Mouse (Mus musculus): ENCODE results near the gene Hilpda. TPM values are rescaled to one million over a fixed set of nuclear protein-coding genes. Genes with fewer than 3 reads are reported as not detected.

Hilpda gene
- polyA plus RNA-seq, 1 experiment from 2014 or later, result 46.2 TPM

- ATAC-seq (ENCODE audit: borderline replicate concordance, extremely low read depth, low FRiP score, low TSS enrichment), result no peak
- H3K27ac ChIP-seq, result no peak overlapping the region
- no peak overlapping the region for H3K4me2 ChIP-seq
- WGBS, result 19% methylated on average over 8 of the region's 8 CpGs
- no peak overlapping the region for H3K4me3 ChIP-seq
- H3K36me3 ChIP-seq, result peaks cover 5% of the 10 kb centered on the region
- no peaks in the 10 kb centered on the region for H3K9me3 ChIP-seq
- peaks cover 9% of the 10 kb centered on the region; the same call in 1 of the 2 replicates for H3K4me1 ChIP-seq
- H3K27me3 ChIP-seq, result no peaks in the 10 kb centered on the region
- H3K9ac ChIP-seq, result no peak overlapping the region
Observed at GRCm38 (mm10) chr6:29278513-29279267, 6.4 kb downstream of the Hilpda start.

DNA sequence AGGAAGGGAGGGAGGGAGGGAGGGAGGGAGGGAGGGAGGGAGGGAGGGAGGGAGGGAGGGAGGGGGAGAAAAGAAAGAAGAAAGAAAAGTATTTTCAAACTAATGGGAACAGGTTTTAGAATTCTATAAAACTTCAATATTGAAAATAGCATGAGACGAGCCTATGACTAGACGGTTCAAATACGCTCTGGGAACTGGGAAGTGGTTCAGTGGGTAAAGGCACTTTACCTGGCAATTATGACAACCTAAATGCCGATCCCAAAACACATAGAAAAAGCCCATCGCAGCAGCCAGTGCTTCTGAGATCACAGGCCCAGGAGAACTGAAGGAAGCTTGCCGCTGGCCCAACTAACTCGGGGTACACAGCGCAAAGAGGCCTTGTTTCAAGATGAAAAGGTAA lies 7.0 kb downstream of the Hilpda start, which contains the start of gene Fam71f2:
Fam71f2 (plus strand) TSS at position 301 of the 400 bp plus-strand sequence.
- peaks cover 5% of the 10 kb centered on the region for H3K36me3 ChIP-seq
- no peak within 1 kb of the TSS for H3K9ac ChIP-seq
- no peaks in the 10 kb centered on the region for H3K27me3 ChIP-seq
- no peak; the same call in 1 of the 2 replicates for ATAC-seq (ENCODE audit: borderline replicate concordance, extremely low read depth, low FRiP score, low TSS enrichment)
- WGBS, result 77% methylated on average over 8 of the region's 8 CpGs
- H3K9me3 ChIP-seq, result no peaks in the 10 kb centered on the region
- H3K4me1 ChIP-seq, result peaks cover 3% of the 10 kb centered on the region; the same call in 1 of the 2 replicates
- H3K4me2 ChIP-seq, result no peak within 1 kb of the TSS
- H3K4me3 ChIP-seq, result no peak within 1 kb of the TSS
- H3K27ac ChIP-seq, result no peak within 1 kb of the TSS

DNA sequence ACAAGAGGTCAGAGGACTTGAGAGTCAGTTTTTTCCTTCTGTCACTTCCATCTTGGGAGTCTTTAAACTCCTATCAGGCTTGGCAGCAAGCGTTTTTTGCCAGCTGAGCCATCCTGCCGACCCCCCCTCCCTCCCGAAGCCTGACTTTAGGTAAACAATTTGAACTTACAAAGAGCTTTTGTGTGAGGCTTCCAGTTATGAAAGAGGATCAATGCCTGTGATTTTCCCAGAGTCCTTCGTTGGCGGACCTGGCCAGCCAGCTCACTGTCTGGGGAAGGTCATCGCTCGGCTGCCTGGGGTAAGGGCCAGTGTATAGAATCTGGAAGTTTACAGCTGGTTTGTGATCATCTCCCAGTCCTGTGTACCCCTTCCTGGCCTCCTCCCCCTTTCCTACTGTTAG lies 8.4 kb downstream of the Hilpda start:
- no peaks in the 10 kb centered on the region for H3K27me3 ChIP-seq
- H3K36me3 ChIP-seq, result no peaks in the 10 kb centered on the region
- ATAC-seq (ENCODE audit: borderline replicate concordance, extremely low read depth, low FRiP score, low TSS enrichment), result no peak
- 31% methylated on average over 7 of the region's 7 CpGs for WGBS
- H3K27ac ChIP-seq, result no peak overlapping the region
- no peak overlapping the region for H3K9ac ChIP-seq
- no peak overlapping the region for H3K4me3 ChIP-seq
- H3K4me1 ChIP-seq, result no peaks in the 10 kb centered on the region
- H3K4me2 ChIP-seq, result no peak overlapping the region
- H3K9me3 ChIP-seq, result no peaks in the 10 kb centered on the region

GRCm38 (mm10) chr6:29286870-29287269 lies 14.6 kb downstream of the Hilpda start:
- H3K9me3 ChIP-seq, result no peaks in the 10 kb centered on the region

GRCm38 (mm10) chr6:29287481-29287880 lies 15.2 kb downstream of the Hilpda start:
- Histone ChIP-seq H3K27me3 (no peaks in the 10 kb centered on the region), H3K27ac (no peak overlapping the region), H3K4me1 (no peaks in the 10 kb centered on the region), H3K4me3 (no peak overlapping the region), H3K9me3 (no peaks in the 10 kb centered on the region), H3K4me2 (no peak overlapping the region), H3K36me3 (no peaks in the 10 kb centered on the region), H3K9ac (no peak overlapping the region)
- ATAC-seq (ENCODE audit: borderline replicate concordance, extremely low read depth, low FRiP score, low TSS enrichment), result no peak
- 55% methylated on average over 6 of the region's 6 CpGs for WGBS

More at GRCm38 (mm10) chr6:29286870-29287269, 14.6 kb downstream of the Hilpda start:
- Histone ChIP-seq H3K4me3 (no peak overlapping the region), H3K36me3 (no peaks in the 10 kb centered on the region), H3K27ac (no peak overlapping the region), H3K4me1 (no peaks in the 10 kb centered on the region), H3K4me2 (no peak overlapping the region), H3K27me3 (no peaks in the 10 kb centered on the region), H3K9ac (no peak overlapping the region)
- WGBS, result 71% methylated on average over 7 of the region's 7 CpGs
- ATAC-seq (ENCODE audit: borderline replicate concordance, extremely low read depth, low FRiP score, low TSS enrichment), result no peak

DNA sequence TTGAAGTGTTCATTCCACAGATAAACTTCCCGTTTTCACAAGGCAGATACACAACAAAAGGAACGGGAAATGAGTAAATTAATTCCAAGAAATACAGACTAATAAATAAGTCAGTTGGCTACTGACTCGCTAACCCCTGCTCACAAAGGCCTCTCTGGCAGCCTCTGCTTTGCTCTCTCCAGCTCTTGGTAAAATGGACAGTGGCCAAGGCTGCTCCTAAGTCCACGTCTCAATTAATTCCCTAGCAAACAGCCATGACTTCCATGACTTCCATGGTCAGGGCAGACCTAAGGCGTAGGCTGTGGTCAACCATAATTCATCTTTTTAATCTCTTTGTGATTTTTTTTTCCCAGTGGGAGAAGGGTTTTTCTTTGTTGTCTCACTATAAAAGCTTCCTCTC lies 15.7 kb downstream of the Hilpda start:
- Histone ChIP-seq H3K9ac (no peak overlapping the region), H3K27me3 (no peaks in the 10 kb centered on the region), H3K9me3 (no peaks in the 10 kb centered on the region), H3K36me3 (no peaks in the 10 kb centered on the region), H3K4me2 (no peak overlapping the region), H3K4me3 (no peak overlapping the region), H3K27ac (no peak overlapping the region), H3K4me1 (no peaks in the 10 kb centered on the region)
- WGBS, result 64% methylated on average over 5 of the region's 5 CpGs
- ATAC-seq (ENCODE audit: borderline replicate concordance, extremely low read depth, low FRiP score, low TSS enrichment), result no peak

- H3K27me3 ChIP-seq, result no peaks in the 10 kb centered on the region
- H3K9me3 ChIP-seq, result no peaks in the 10 kb centered on the region
- H3K4me1 ChIP-seq, result no peaks in the 10 kb centered on the region
- 58% methylated on average over 6 of the region's 6 CpGs for WGBS
- no peak for ATAC-seq (ENCODE audit: borderline replicate concordance, extremely low read depth, low FRiP score, low TSS enrichment)
- H3K27ac ChIP-seq, result no peak overlapping the region
- no peak overlapping the region for H3K9ac ChIP-seq
- no peaks in the 10 kb centered on the region for H3K36me3 ChIP-seq
- H3K4me2 ChIP-seq, result no peak overlapping the region
- H3K4me3 ChIP-seq, result no peak overlapping the region
Observed at GRCm38 (mm10) chr6:29288651-29289050, 16.4 kb downstream of the Hilpda start.

DNA sequence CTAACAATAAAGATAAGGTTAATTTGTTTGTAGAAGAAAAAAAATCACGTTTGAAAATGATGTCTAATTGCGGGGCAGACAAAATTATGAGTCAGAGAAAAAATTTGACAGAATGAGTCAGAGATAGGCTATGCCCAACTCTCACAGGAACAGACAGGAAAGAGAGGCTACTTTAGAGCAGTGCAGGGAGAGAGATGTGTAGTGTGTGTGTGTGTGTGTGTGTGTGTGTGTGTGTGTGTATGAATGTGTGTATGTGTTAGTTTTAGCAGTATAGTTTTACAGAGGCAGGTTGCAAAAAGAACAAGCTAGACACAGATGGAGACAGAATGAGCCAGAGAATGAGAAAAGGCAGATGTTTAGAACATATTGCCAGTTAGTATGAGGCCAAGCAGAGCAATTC lies 26.8 kb downstream of the Hilpda start:
- no peaks in the 10 kb centered on the region for H3K27me3 ChIP-seq
- no peaks in the 10 kb centered on the region for H3K9me3 ChIP-seq
- no peak overlapping the region for H3K27ac ChIP-seq
- H3K4me1 ChIP-seq, result no peaks in the 10 kb centered on the region
- H3K36me3 ChIP-seq, result no peaks in the 10 kb centered on the region
- no peak overlapping the region for H3K4me3 ChIP-seq
- no peak overlapping the region for H3K4me2 ChIP-seq
- no peak overlapping the region for H3K9ac ChIP-seq
- ATAC-seq (ENCODE audit: borderline replicate concordance, extremely low read depth, low FRiP score, low TSS enrichment), result no peak
- WGBS, result 52% methylated on average over 2 of the region's 2 CpGs

DNA sequence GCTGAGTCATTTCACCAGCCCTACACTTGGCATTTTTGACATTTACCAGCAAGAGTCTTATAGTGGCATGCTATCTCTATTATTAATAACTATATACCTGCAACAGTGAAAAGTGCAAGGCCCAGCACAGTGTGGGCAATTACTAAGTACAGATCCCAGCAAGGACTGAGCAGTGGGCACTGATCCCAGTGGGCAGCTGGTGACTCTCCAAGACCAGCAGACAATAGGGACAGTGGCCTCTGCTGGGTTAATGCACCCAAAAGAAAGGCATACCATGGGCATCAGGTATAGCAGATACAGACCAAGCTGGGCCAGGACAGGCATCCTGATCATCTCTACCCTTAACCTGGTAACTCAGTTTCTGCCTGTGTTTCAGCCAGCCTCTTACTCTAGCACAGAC lies 31.0 kb downstream of the Hilpda start:
- no peak overlapping the region for H3K9ac ChIP-seq
- no peak overlapping the region for H3K4me2 ChIP-seq
- H3K36me3 ChIP-seq, result no peaks in the 10 kb centered on the region
- no peak for ATAC-seq (ENCODE audit: borderline replicate concordance, extremely low read depth, low FRiP score, low TSS enrichment)
- no peaks in the 10 kb centered on the region for H3K27me3 ChIP-seq
- H3K4me3 ChIP-seq, result no peak overlapping the region
- no peaks in the 10 kb centered on the region for H3K9me3 ChIP-seq
- no peak overlapping the region for H3K27ac ChIP-seq
- H3K4me1 ChIP-seq, result no peaks in the 10 kb centered on the region

- no peak overlapping the region for H3K4me3 ChIP-seq
- WGBS, result 35% methylated on average over 5 of the region's 5 CpGs
- H3K27ac ChIP-seq, result no peak overlapping the region
- no peak overlapping the region for H3K4me2 ChIP-seq
- H3K9me3 ChIP-seq, result no peaks in the 10 kb centered on the region
- no peaks in the 10 kb centered on the region for H3K27me3 ChIP-seq
- H3K9ac ChIP-seq, result no peak overlapping the region
- no peak for ATAC-seq (ENCODE audit: borderline replicate concordance, extremely low read depth, low FRiP score, low TSS enrichment)
- H3K36me3 ChIP-seq, result no peaks in the 10 kb centered on the region
- no peaks in the 10 kb centered on the region for H3K4me1 ChIP-seq
Observed at GRCm38 (mm10) chr6:29303726-29304125, 31.4 kb downstream of the Hilpda start.

DNA sequence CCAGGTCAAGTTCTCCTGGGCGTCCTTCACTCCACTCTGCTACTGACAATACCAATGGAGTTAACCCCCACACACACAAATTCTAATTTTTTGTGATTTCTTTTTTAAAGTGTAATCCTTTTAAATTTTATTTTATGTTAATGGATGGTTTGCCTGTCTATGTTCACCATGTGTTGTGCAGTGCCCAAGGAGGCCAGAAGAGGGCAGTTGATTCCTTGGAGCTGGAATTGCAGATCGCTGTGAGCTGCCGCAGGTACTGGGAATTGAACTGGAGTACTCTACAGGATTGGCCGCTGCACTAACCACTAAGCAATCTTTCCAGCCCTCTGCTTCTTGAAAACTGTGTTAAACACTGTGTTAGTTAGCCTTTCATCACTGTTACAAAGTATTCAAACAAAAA lies 33.2 kb downstream of the Hilpda start:
- no peaks in the 10 kb centered on the region for H3K4me1 ChIP-seq
- H3K27me3 ChIP-seq, result no peaks in the 10 kb centered on the region
- no peak for ATAC-seq (ENCODE audit: borderline replicate concordance, extremely low read depth, low FRiP score, low TSS enrichment)
- no peak overlapping the region for H3K4me2 ChIP-seq
- H3K36me3 ChIP-seq, result no peaks in the 10 kb centered on the region
- no peak overlapping the region for H3K27ac ChIP-seq
- H3K9me3 ChIP-seq, result no peaks in the 10 kb centered on the region
- H3K4me3 ChIP-seq, result no peak overlapping the region
- no peak overlapping the region for H3K9ac ChIP-seq
- WGBS, result 86% methylated on average over 4 of the region's 4 CpGs

- Histone ChIP-seq H3K36me3 (no peaks in the 10 kb centered on the region), H3K9ac (no peak overlapping the region), H3K4me2 (no peak overlapping the region), H3K9me3 (no peaks in the 10 kb centered on the region), H3K4me3 (no peak overlapping the region), H3K27me3 (no peaks in the 10 kb centered on the region), H3K4me1 (no peaks in the 10 kb centered on the region), H3K27ac (no peak overlapping the region)
- no peak for ATAC-seq (ENCODE audit: borderline replicate concordance, extremely low read depth, low FRiP score, low TSS enrichment)
- WGBS, result 85% methylated on average over 16 of the region's 16 CpGs
Observed at GRCm38 (mm10) chr6:29308846-29309605, 36.7 kb downstream of the Hilpda start.
